Mouse (Mus musculus) gastrocnemius, adult 2 months (tissue): ENCODE data around the gene Padi1. TPM values are rescaled to one million over a fixed set of nuclear protein-coding genes. Genes with fewer than 3 reads are reported as not detected.
A peak's percentile ranks its signal among the peaks of the same experiment; 100 is the strongest.

Experiments used
- DNase-seq: peaks from one replicate; pipeline ENCODE4 v3.0.0; 2022
- H3K27ac ChIP-seq: fragments of 200-600 bp; 2 replicates; pipeline ENCODE4 v1.8.1; 2022; ENCODE audit warnings: mild to moderate bottlenecking
- H3K4me3 ChIP-seq: fragments of 200-600 bp; 2 replicates; pipeline ENCODE4 v1.8.1; 2022; ENCODE audit warnings: mild to moderate bottlenecking, moderate library complexity
- CTCF ChIP-seq: fragments of 200-600 bp; IDR thresholded peaks from 2 replicates; pipeline ENCODE4 v1.8.1; 2022; ENCODE audit warnings: antibody characterized with exemption, mild to moderate bottlenecking, moderate library complexity
- intact Hi-C: fragments of 180-260 bp; cut with DNase I; formaldehyde crosslinking; loops from one replicate; pipeline ENCODE4 v1.15.1; 2025
- total RNA-seq, 2 experiments: library from RNA; stranded (reverse); gene quantifications; 2 replicates each; pipeline ENCODE4 v1.2.3; 2021

Gene Padi1
- total RNA-seq, 2 experiments from 2014 or later, result 0.22 TPM; not detected in 1

DNA sequence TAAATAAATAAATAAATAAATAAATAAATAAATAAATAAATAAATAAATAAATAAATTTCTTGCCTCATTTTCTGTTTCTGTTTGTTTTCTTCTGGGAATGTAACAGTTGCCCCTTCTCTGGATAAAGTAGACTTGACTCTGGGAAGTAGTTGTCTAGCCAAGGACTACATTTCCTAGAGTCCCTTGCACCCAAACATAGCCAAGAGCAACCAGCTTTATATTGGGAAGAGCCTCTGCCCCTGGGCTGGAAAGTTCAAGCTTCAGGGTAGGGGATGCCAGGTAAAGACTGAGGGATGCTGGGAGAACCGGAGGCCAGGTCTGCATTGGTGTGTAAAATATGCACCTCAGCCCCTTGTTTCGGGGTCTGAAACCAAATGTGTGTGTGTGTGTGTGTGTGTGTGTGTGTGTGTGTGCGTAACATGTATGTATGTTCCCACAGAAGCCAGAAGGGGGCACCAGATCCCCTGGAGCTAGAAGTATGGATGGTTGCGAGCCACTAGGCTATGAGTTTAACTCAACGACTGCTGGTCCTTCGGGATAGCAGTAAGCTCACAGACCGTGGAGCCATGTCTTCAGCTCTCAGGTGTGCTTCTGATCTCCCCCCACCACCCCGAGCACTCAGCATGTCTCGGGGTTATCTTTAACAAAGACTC, 61.2 kb downstream of the Padi1 start:
- no peak for TF ChIP-seq CTCF
- DNase-seq, result no peak
- no peak overlapping the region for H3K4me3 ChIP-seq

DNA sequence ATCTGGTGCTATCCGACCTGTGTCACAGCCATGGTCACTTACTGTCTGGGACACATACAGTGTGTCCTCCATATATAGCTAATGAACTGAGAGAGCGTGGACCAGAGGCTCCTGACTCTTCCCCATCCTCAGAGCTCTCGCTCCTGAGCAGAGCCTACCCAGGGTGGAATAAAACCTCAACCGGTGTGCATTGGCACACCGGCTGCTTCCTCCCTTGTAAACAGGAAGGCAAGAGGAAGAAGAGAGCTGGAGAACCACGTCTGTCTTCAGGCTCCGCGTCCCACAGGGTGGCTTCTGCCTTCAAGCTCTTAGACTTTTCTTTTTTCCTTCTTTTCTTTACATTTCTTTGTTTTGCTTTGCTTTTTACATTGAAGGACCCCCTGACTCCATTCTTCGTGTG, 62.8 kb downstream of the Padi1 start:
- no peak for TF ChIP-seq CTCF
- H3K4me3 ChIP-seq, result no peak overlapping the region
- H3K27ac ChIP-seq, result no peak overlapping the region
- intact Hi-C loops, result loop anchor here (10.0 kb wide), 1 partner anchor 252 kb away; no protein-coding TSS in a partner anchor
- no peak for DNase-seq

More for the DNA sequence above, 61.2 kb downstream of the Padi1 start:
- H3K27ac ChIP-seq, result no peak overlapping the region
- intact Hi-C loops, result loop anchor here (10.0 kb wide), 1 partner anchor 250 kb away; no protein-coding TSS in a partner anchor

DNA sequence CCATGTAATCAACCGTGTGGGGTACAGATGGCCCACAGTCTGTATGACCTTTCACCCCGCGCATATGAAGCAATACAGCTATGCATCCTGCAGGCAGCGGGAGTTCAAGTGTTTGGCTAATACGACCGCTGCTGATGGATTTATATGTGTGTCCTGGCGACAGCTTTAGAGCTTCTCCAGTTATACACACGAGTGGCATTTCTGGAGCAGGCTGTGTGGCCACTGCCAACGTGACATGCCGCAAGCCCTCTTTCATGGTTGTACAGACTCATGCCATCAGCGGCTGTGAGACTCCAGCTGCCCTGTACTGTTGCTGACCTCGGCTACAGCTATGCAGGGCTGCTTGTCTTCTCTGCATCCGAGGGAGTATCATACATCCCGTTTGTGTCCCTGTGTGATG, 65.1 kb downstream of the Padi1 start:
- H3K27ac ChIP-seq, result peak overlapping the region; percentile 78
- intact Hi-C loops, result loop anchor here (10.0 kb wide), 1 partner anchor 254 kb away; no protein-coding TSS in a partner anchor
- TF ChIP-seq CTCF, result no peak
- H3K4me3 ChIP-seq, result no peak overlapping the region
- peak; percentile 66 for DNase-seq

DNA sequence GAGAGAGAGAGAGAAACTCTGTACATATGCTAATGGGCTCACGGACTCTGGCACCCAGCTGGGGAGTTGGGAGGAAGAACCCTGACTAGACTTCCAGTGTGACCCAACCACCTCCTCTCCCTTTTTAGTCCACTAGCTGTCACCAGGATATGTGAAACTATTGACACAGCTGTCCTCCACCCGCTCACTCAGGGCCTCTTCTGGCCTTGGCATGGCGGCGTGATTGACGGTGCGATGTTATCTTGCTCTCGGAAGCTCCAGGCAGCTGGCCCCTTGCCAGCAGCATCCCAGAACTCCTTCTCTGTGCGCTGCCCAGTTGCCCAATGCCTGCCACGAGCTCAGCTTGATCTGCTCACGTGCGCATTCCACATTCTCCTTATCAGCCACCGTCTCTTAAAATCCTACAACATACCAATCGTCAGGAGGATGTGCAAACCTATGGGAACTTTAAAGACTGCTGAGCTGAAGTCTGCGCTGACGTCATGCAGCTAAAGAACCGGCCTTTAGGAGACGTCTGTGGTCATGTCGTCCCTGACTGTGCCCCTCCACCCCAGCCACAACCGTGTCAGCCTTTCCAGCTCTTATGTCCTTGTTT, 65.7 kb downstream of the Padi1 start:
- Histone ChIP-seq H3K27ac (peak overlapping the region; percentile 78), H3K4me3 (no peak overlapping the region)
- intact Hi-C loops, result loop anchor here (10.0 kb wide), 1 partner anchor 255 kb away; no protein-coding TSS in a partner anchor
- DNase-seq, result peak; percentile 76
- TF ChIP-seq CTCF, result no peak

DNA sequence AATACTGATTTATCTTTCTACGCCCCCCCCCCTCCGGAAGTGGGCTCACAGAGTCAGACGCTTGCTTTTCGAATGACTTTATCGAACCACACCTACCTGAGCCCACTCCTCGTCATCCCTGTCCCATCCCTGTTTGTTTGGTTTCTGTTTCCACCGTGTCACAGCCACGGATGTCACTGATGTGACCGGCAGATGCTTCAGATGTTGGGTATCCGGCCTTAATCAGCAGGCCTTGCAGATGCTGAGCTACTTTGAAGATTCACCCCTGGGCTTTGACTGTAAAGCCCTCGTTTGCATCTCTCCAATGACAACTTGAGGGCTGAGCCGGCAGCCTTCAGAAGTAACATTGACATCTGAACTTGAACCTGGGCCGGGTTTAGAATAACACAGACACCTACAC, 69.0 kb downstream of the Padi1 start:
- intact Hi-C loops, result no loop called here
- no peak for TF ChIP-seq CTCF
- DNase-seq, result no peak
- Histone ChIP-seq H3K27ac (no peak overlapping the region), H3K4me3 (no peak overlapping the region)

DNA sequence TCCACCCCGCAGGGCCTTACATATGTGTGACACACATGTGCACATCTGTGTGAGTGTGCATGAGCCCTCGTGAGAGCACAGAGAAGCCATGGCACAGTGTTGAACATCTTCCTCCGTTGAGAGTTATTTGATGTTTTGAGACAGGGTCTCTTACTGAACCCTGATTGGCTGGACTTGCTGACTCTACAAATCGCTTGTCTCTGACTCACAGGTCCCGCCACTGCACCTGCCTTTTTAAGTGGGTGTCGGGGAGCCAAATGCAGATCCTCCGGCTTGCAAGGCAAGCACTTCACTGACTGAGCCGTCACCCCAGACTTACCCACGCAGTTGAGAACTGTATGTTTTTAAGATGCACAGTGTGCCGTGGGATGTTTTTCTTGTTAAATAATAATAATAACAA, 69.7 kb downstream of the Padi1 start:
- DNase-seq, result no peak
- H3K4me3 ChIP-seq, result no peak overlapping the region
- intact Hi-C loops, result no loop called here
- no peak for TF ChIP-seq CTCF
- H3K27ac ChIP-seq, result no peak overlapping the region

DNA sequence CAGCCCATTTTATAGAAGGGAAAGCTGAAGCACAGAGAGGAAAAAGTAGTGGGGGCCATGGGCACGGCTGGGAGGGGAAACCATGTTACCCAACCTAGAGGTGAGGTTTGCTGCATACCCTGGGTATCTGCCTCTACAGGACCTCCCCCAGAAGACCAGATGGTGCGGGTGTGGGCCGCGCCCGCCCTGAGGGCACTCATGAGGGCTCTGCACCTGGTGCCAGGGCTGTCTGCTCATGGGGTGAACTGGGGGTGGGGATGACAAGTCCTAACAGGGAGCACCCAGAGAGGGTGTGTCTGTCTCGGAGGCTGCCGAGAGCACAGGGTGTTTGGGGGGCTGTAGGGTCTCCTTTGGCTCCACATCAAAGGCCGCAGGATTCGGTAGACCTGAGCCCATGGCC, 70.7 kb downstream of the Padi1 start:
- no peak for DNase-seq
- Histone ChIP-seq H3K27ac (no peak overlapping the region), H3K4me3 (no peak overlapping the region)
- intact Hi-C loops, result no loop called here
- TF ChIP-seq CTCF, result no peak

DNA sequence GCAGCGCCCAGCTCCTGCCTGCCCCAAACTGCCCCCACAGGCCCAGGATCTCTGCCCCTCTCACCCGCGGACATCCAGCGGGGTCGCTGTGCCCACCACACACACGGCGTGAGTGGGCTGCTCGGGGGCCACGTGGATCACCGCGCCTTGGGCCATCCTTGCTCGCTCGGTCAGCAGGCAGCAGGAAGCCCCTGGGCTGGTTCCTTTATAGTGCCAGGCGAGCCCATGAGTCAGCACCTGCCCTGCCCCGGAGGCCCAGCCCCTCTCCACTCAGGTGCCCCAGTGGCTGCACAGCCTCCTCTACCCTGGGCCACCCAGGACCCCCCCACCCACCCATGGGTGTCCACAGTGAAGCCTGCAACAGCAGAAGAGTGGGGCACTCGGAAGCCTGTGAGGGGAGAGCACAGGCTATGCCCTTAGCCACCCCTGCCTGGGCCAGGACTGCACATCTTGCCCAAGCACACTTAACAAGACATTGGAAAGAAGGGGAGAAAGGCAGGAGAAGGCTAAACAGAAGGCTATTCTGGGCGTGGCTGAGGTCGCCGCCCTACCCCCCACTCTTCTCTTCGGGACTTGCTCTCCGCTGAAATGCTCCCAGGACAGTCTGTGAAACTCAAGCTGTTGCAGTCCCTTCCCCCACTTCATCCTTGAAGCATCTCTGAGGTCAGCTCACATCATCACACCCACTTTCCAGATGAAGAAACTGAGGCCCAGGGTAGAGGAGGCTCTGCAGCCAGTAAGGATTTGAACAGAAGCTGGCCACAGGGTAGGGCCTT, 71.4 kb downstream of the Padi1 start, which contains the start of gene Padi4:
Padi4 (minus strand) TSS at position 212 of the 776 bp plus-strand sequence.
- intact Hi-C loops, result no loop called here
- TF ChIP-seq CTCF, result no peak

DNA sequence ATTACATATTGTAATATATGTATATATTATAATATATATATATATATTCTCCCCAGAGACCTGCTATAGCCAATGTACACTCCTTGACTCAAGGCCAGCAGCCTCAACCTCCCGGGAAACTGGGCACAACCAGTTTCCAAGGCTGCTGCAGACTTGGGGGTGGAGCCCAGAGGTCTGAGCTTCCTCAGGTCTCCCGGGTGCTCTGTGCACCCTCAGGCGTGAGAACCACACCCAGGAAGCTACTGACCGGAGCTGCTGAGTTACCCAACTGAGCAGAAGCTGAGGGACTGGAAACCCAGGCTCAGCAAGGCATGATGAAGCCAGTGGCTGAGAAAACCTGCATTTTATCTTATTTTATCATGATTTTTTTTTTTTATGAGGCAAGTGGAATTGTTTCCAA, 74.5 kb downstream of the Padi1 start:
- intact Hi-C loops, result no loop called here
- Histone ChIP-seq H3K4me3 (no peak overlapping the region), H3K27ac (no peak overlapping the region)
- TF ChIP-seq CTCF, result no peak
- DNase-seq, result no peak

More for the DNA sequence above, 71.4 kb downstream of the Padi1 start, which contains the start of gene Padi4:
- DNase-seq, result no peak
- H3K4me3 ChIP-seq, result no peak within 1 kb of the TSS
- no peak within 1 kb of the TSS for H3K27ac ChIP-seq

DNA sequence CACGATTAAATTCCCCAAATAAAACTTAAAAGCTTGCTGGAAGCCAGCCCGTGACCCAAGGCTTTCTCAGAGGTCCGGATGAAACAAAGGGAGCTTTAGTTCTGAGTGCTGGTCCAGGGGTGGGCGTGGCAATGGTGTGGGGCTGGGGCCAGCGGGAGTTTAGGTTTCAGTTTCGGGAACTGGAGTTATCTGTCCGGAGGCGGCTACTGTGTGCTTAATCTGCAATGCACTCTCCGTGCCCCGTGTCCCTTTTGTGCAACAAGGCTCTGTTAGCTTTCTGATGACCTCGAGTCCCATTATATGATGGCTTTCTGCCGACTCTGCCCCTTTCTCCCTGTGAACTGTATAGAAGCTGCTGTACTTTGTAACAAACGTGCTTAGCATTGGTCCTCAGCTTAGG, 75.1 kb downstream of the Padi1 start:
- DNase-seq, result peak; percentile 70
- intact Hi-C loops, result no loop called here
- Histone ChIP-seq H3K27ac (peak overlapping the region; percentile 71), H3K4me3 (peak overlapping the region; percentile 62)
- TF ChIP-seq CTCF, result no peak

DNA sequence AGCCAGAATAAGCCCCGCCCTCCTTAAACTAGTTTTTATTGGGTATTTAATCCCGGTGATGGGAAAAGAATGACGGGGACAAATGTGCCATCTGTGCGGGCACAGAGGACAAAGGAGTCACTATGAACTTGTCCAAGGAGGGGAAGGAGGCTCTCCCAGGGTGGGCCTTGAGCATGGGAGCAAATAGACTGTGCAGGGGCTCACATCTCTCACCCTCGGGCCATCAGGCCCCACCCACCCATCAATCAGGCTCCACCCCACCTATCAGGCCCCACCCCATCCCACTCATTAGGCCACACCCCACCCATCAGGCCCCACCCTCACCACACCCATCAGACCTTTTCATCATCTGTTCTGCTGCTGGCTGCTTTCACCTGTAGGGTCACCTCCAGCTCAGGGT, 76.6 kb downstream of the Padi1 start:
- Histone ChIP-seq H3K4me3 (no peak overlapping the region), H3K27ac (no peak overlapping the region)
- no peak for TF ChIP-seq CTCF
- DNase-seq, result no peak
- intact Hi-C loops, result no loop called here

DNA sequence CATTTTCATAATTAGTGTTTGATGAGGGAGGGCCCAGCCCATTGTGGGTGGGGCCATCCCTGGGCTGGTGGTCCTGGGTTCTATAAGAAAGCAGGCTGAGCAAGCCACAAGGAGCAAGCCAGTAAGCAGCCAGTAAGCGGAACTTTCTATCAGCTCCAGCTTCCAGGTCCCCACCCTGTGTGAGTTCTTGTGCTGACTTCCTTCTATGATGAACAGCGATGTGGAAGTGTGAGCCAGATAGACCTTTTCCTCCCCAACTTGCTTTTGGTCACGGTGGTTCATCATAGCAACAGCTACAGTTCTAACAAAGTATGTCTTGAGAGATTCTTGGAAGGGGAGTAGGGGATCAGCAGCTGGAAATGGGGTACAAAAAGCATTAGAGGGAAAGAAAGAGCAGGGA, 79.6 kb downstream of the Padi1 start:
- intact Hi-C loops, result no loop called here
- Histone ChIP-seq H3K4me3 (no peak overlapping the region), H3K27ac (no peak overlapping the region)
- no peak for DNase-seq
- no peak for TF ChIP-seq CTCF

DNA sequence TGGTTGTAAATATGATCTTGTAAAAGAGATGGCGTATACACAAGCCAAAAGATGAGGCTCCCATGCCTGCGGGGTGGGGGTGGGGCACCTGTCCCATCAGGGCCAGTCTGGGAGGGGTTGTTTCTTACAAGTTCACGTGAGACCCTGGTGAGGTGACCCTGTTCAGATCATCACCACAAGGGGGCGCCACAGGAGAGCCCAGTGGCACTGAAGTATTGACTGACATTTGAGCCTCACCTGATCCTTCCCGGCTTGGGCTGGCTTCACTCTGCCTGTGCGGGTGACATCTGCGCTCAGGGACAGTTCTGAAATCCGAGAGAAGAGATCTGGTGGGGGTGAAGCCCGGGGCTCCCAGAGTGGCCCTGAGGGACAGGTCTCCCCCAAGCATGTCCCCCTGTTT, 82.4 kb downstream of the Padi1 start:
- Histone ChIP-seq H3K4me3 (no peak overlapping the region), H3K27ac (peak overlapping the region; percentile 46)
- peak; percentile 89 for DNase-seq
- TF ChIP-seq CTCF, result peak; percentile 89
- intact Hi-C loops, result loop anchor here (2.0 to 5.0 kb wide), 2 partner anchors 140 to 194 kb away; no protein-coding TSS in a partner anchor

Other genes starting within 250 kb of the Padi1 start
- 10 to 100 TPM; 50.9 to 66.3 TPM for gene Arhgef10l, start 179.8 kb downstream of the Padi1 start, total RNA-seq
- gene Rcc2, start 145.2 kb downstream of the Padi1 start, total RNA-seq, result 1 to 10 TPM; 5.9 to 8.8 TPM
- not detected for gene Padi6, start 103.1 kb downstream of the Padi1 start, total RNA-seq
- gene Padi4, start 71.5 kb downstream of the Padi1 start, total RNA-seq, result not detected
- 1 to 10 TPM; 1.1 to 6.9 TPM for gene Padi3, start 35.1 kb downstream of the Padi1 start, total RNA-seq
- gene Padi2, start 60.6 kb upstream of the Padi1 start, total RNA-seq, result 100 to 1,000 TPM in 1 of 2 experiments, 10 to 100 TPM in 1; 77.0 to 273 TPM
- 100 to 1,000 TPM; 483 to 898 TPM for gene Sdhb, start 115.4 kb upstream of the Padi1 start, total RNA-seq
- gene Atp13a2, start 141.1 kb upstream of the Padi1 start, total RNA-seq, result 10 to 100 TPM; 20.0 to 23.7 TPM
- 1 to 10 TPM; 1.5 to 4.7 TPM for gene Mfap2, start 164.6 kb upstream of the Padi1 start, total RNA-seq
- gene Crocc, start 214.8 kb upstream of the Padi1 start, total RNA-seq, result 1 to 10 TPM; 1.7 to 2.0 TPM
- 10 to 100 TPM; 13.1 to 16.5 TPM for gene Necap2, start 232.6 kb upstream of the Padi1 start, total RNA-seq
- not detected for gene Spata21, start 242.6 kb upstream of the Padi1 start, total RNA-seq